8 mouse cellular contexts compared by ENCODE assay signal in genomic region chr3:90623435-90624071, GRCm38 (mm10). TPM values are rescaled to one million over a fixed set of nuclear protein-coding genes. Genes with fewer than 3 reads are reported as not detected.
DNase-seq lines count a peak whose midpoint lies in the region; ATAC-seq lines count a peak whose summit lies in the region.

No protein-coding gene starts in this region.

- H3K27ac ChIP-seq in forebrain, embryonic 16.5 days (ENCODE audit: low read length): no peak overlapping the region
- peak overlapping the region; percentile 3; the same call in 1 of the 2 replicates for H3K27ac ChIP-seq in kidney, embryonic 15.5 days
- peak overlapping the region; percentile 67; the same call in 1 of the 2 replicates for H3K27ac ChIP-seq in midbrain, embryonic 13.5 days

- no peaks in the 10 kb centered on the region for H3K36me3 ChIP-seq in forebrain, embryonic 16.5 days (ENCODE audit: control insufficient read depth, insufficient read depth)
- H3K36me3 ChIP-seq in kidney, embryonic 15.5 days: no peaks in the 10 kb centered on the region
- H3K36me3 ChIP-seq in midbrain, embryonic 13.5 days: no peaks in the 10 kb centered on the region

- no peak overlapping the region for H3K9ac ChIP-seq in forebrain, embryonic 16.5 days (replicated peaks; ENCODE audit: low read depth, low read length)
- no peak overlapping the region for H3K9ac ChIP-seq in kidney, embryonic 15.5 days
- H3K9ac ChIP-seq in midbrain, embryonic 13.5 days (replicated peaks): no peak overlapping the region

- no peaks in the 10 kb centered on the region for H3K9me3 ChIP-seq in forebrain, embryonic 16.5 days (ENCODE audit: control insufficient read depth, low read length)
- H3K9me3 ChIP-seq in kidney, embryonic 15.5 days (replicated peaks): no peaks in the 10 kb centered on the region
- H3K9me3 ChIP-seq in midbrain, embryonic 13.5 days: no peaks in the 10 kb centered on the region

- WGBS in forebrain, embryonic 16.5 days: 2% methylated on average over 2 of the region's 2 CpGs
- WGBS in kidney, embryonic 15.5 days: 15% methylated on average over 2 of the region's 2 CpGs
- WGBS in midbrain, embryonic 13.5 days: 8% methylated on average over 2 of the region's 2 CpGs

- peak; percentile 66; the same call in 1 of the 2 replicates for ATAC-seq in forebrain, embryonic 16.5 days
- ATAC-seq in kidney, embryonic 15.5 days (replicated peaks; ENCODE audit: low FRiP score): no peak
- peak; percentile 72 for ATAC-seq in midbrain, embryonic 13.5 days
- no peak for ATAC-seq in granulocyte monocyte progenitor cell, adult 5-6 weeks (replicated peaks; ENCODE audit: poor library complexity, severe bottlenecking)

- peaks cover 13% of the 10 kb centered on the region for H3K4me1 ChIP-seq in forebrain, embryonic 16.5 days (replicated peaks; ENCODE audit: control insufficient read depth, insufficient read depth, low read length)
- H3K4me1 ChIP-seq in kidney, embryonic 15.5 days: peaks cover 19% of the 10 kb centered on the region
- peaks cover 19% of the 10 kb centered on the region for H3K4me1 ChIP-seq in midbrain, embryonic 13.5 days (replicated peaks)

- peak; percentile 54 to 61 for DNase-seq in layer of hippocampus, postnatal 10 days (ENCODE audit: low spot score in 2 of 2)
- no peak for DNase-seq in layer of hippocampus, adult 9-10 months (ENCODE audit: low spot score)
- peak; percentile 64 to 84 for DNase-seq in adrenal gland, adult (ENCODE audit: inconsistent age in 2 of 2, low spot score in 1 of 2)
- DNase-seq in thymus, postnatal 25 days: peak; percentile 69

- H3K4me2 ChIP-seq in forebrain, embryonic 16.5 days (ENCODE audit: low read length): no peak overlapping the region
- no peak overlapping the region for H3K4me2 ChIP-seq in kidney, embryonic 15.5 days
- H3K4me2 ChIP-seq in midbrain, embryonic 13.5 days (replicated peaks): no peak overlapping the region

- no peak overlapping the region for H3K4me3 ChIP-seq in forebrain, embryonic 16.5 days (replicated peaks; ENCODE audit: low read length)
- no peak overlapping the region for H3K4me3 ChIP-seq in kidney, embryonic 15.5 days (replicated peaks)
- H3K4me3 ChIP-seq in midbrain, embryonic 13.5 days (replicated peaks): no peak overlapping the region

- H3K27me3 ChIP-seq in forebrain, embryonic 16.5 days (replicated peaks; ENCODE audit: control insufficient read depth, insufficient read depth, low read length): no peaks in the 10 kb centered on the region
- no peaks in the 10 kb centered on the region for H3K27me3 ChIP-seq in kidney, embryonic 15.5 days
- no peaks in the 10 kb centered on the region for H3K27me3 ChIP-seq in midbrain, embryonic 13.5 days

RNA-seq across cellular contexts. Expression of gene S100a6, which starts 10.9 kb away (rescaled TPM):
- 10 to 100 TPM; 30.9 to 35.7 TPM for total RNA-seq in layer of hippocampus, postnatal 10 days (2021)
- 9.5 and 13.3 TPM in 2 replicates for polyA plus RNA-seq in forebrain, embryonic 16.5 days (2015; fragmentation: Nextera tagmentation; extraction: Ambion mirVana)
- 168 and 169 TPM in 2 replicates for polyA plus RNA-seq in kidney, embryonic 15.5 days (2015; fragmentation: Nextera tagmentation; extraction: Ambion mirVana)
- polyA plus RNA-seq in midbrain, embryonic 13.5 days (2015; fragmentation: Nextera tagmentation; extraction: Ambion mirVana): 19.7 and 25.0 TPM in 2 replicates
- 3.6 and 13.4 TPM in 2 replicates for total RNA-seq in granulocyte monocyte progenitor cell, adult 5-6 weeks (2014; fragmentation: Nextera tagmentation)
- 13.0 and 18.6 TPM in 2 replicates for total RNA-seq in granulocyte monocyte progenitor cell, adult 5-6 weeks (2017)

RNA-seq across cellular contexts. Expression of gene S100a5, which starts 15.2 kb away (rescaled TPM):
- not detected for total RNA-seq in layer of hippocampus, postnatal 10 days (2021)
- not detected in 2 replicates for polyA plus RNA-seq in forebrain, embryonic 16.5 days (2015; fragmentation: Nextera tagmentation; extraction: Ambion mirVana)
- polyA plus RNA-seq in kidney, embryonic 15.5 days (2015; fragmentation: Nextera tagmentation; extraction: Ambion mirVana): 0.46 TPM in 1 of 2 replicates, not detected in the other
- not detected in 2 replicates for polyA plus RNA-seq in midbrain, embryonic 13.5 days (2015; fragmentation: Nextera tagmentation; extraction: Ambion mirVana)
- not detected in 2 replicates for total RNA-seq in granulocyte monocyte progenitor cell, adult 5-6 weeks (2014; fragmentation: Nextera tagmentation)
- total RNA-seq in granulocyte monocyte progenitor cell, adult 5-6 weeks (2017): not detected in 2 replicates

RNA-seq across cellular contexts. Expression of gene S100a4, which starts 20.0 kb away (rescaled TPM):
- 10 to 100 TPM; 12.7 to 14.4 TPM for total RNA-seq in layer of hippocampus, postnatal 10 days (2021)
- polyA plus RNA-seq in forebrain, embryonic 16.5 days (2015; fragmentation: Nextera tagmentation; extraction: Ambion mirVana): 0.65 and 1.3 TPM in 2 replicates
- polyA plus RNA-seq in kidney, embryonic 15.5 days (2015; fragmentation: Nextera tagmentation; extraction: Ambion mirVana): 4.2 and 6.4 TPM in 2 replicates
- polyA plus RNA-seq in midbrain, embryonic 13.5 days (2015; fragmentation: Nextera tagmentation; extraction: Ambion mirVana): 0.83 and 1.1 TPM in 2 replicates
- total RNA-seq in granulocyte monocyte progenitor cell, adult 5-6 weeks (2014; fragmentation: Nextera tagmentation): 20.4 and 46.6 TPM in 2 replicates
- 21.0 and 41.8 TPM in 2 replicates for total RNA-seq in granulocyte monocyte progenitor cell, adult 5-6 weeks (2017)

RNA-seq across cellular contexts. Expression of gene Gm42674, which starts 21.8 kb away (rescaled TPM):
- not detected for total RNA-seq in layer of hippocampus, postnatal 10 days (2021)
- polyA plus RNA-seq in forebrain, embryonic 16.5 days (2015; fragmentation: Nextera tagmentation; extraction: Ambion mirVana): not detected in 2 replicates
- polyA plus RNA-seq in kidney, embryonic 15.5 days (2015; fragmentation: Nextera tagmentation; extraction: Ambion mirVana): not detected in 2 replicates
- not detected in 2 replicates for polyA plus RNA-seq in midbrain, embryonic 13.5 days (2015; fragmentation: Nextera tagmentation; extraction: Ambion mirVana)
- total RNA-seq in granulocyte monocyte progenitor cell, adult 5-6 weeks (2014; fragmentation: Nextera tagmentation): not detected in 2 replicates
- total RNA-seq in granulocyte monocyte progenitor cell, adult 5-6 weeks (2017): not detected in 2 replicates

RNA-seq across cellular contexts. Expression of gene S100a7a, which starts 30.3 kb away (rescaled TPM):
- total RNA-seq in layer of hippocampus, postnatal 10 days (2021): under 1 TPM in 1 of 2 experiments, not detected in 1; 0.27 TPM
- not detected in 2 replicates for polyA plus RNA-seq in forebrain, embryonic 16.5 days (2015; fragmentation: Nextera tagmentation; extraction: Ambion mirVana)
- polyA plus RNA-seq in kidney, embryonic 15.5 days (2015; fragmentation: Nextera tagmentation; extraction: Ambion mirVana): 0.16 and 0.17 TPM in 2 replicates
- polyA plus RNA-seq in midbrain, embryonic 13.5 days (2015; fragmentation: Nextera tagmentation; extraction: Ambion mirVana): not detected in 2 replicates
- not detected in 2 replicates for total RNA-seq in granulocyte monocyte progenitor cell, adult 5-6 weeks (2014; fragmentation: Nextera tagmentation)
- not detected in 2 replicates for total RNA-seq in granulocyte monocyte progenitor cell, adult 5-6 weeks (2017)

Comparison
In these comparisons a context has a peak if more than half of its experiments do, and no peak if none do; other contexts are left out.
1. ATAC-seq: peak in forebrain, embryonic 16.5 days (single experiment) and midbrain, embryonic 13.5 days (single experiment); none in kidney, embryonic 15.5 days (single experiment) and granulocyte monocyte progenitor cell, adult 5-6 weeks (single experiment).